Mouse (Mus musculus) left cerebral cortex, postnatal 25 days (tissue): ENCODE measurements around the gene Macrod2. TPM values are rescaled to one million over a fixed set of nuclear protein-coding genes. Genes with fewer than 3 reads are reported as not detected.

Experiments used
- DNase-seq, 2 experiments: peaks; one replicate each; pipeline ENCODE4 v3.0.0; 2022; ENCODE audit warnings: low spot score in 2 of 2, mixed read lengths in 1 of 2
- intact Hi-C: fragments of 180-260 bp; cut with DNase I; formaldehyde crosslinking; loops from one replicate; pipeline ENCODE4 v1.15.1; 2025
- total RNA-seq, 2 experiments: library from RNA; stranded (reverse); gene quantifications; 2 replicates each; pipeline ENCODE4 v1.2.3; 2021

Macrod2 gene
- 10 to 100 TPM; 50.3 to 61.6 TPM for total RNA-seq

DNA sequence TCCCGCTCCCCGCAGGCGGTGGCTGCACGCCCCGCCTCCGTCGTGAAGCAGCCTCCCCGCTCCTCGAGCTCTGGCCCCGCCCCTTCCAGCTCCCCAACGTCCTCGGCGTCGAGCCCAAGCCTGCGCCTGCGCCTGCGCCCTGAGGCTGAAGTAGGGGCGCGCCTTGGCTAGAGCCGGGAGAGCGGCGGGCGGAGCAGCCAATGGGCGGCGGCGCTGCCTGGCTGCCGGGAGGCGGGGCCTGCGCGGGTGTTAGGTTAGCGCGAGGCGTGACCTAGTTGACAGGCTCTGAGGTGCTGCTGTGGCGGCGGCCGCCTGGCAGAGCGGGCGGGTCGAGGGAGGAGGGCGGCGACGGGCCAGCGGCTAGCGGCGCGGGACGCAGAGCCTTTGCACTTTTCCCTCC is at the start of gene Macrod2:
Gene Macrod2 (plus strand): TSS at position 131 of the 400 bp plus-strand sequence.
- DNase-seq = peak; percentile 98 to 99
- intact Hi-C loops = loop anchor here (5.0 kb wide), 1 partner anchor 103 kb away; no protein-coding TSS in a partner anchor

GRCm38 (mm10) chr2:140359905-140360304 is 35.2 kb upstream of the Macrod2 start:
- intact Hi-C loops = no loop called here
- DNase-seq = no peak

- no peak for DNase-seq
- intact Hi-C loops = no loop called here
Observed at GRCm38 (mm10) chr2:140364804-140365203, 30.3 kb upstream of the Macrod2 start.

DNA sequence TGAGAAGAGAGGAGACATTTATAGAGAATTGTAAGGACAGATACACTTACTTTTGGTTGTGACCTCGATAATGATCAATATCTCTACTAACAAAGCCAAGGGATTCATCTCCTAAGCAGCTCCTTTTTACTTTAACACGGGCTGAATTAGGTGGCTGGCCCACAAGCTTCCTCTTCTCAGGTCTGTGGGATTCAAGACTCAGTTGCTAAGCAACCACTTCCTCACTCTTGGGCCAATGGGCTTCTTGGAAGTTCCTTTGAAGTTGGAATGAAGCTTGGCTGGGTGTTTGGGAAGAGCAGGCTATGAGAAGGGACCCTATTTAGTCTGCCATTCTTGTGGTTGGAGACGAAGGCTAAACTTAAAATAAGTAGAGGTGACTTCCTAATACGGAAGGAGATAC is 5.6 kb upstream of the Macrod2 start, which contains the start of gene Sel1l2:
Gene Sel1l2 (minus strand): TSS at position 182 of the 400 bp plus-strand sequence.
- intact Hi-C loops = no loop called here
- no peak for DNase-seq

DNA sequence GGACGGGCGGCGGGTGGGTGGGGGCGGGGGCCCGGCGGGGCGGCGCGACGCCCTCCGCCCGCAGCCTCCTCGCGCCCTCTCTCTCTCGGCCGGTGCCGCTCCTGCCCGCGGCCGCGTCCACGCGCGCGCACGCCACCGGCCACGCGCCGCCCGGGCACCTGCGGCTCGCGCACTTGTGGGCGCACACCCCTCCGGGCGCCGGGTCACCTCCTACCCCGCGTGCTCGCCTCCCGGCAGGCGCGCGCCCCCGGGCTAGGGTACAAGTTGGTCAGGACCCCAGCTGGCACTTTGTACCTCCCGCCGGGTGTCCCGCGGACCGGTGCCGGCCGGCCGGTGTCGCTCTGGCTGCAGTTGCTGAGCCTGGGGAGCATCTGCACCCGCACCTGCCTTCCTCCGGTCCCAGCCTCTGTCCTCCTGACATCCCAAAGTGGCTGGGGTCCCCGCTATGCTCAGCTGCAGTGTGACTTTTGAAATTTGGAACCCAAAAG is 679 bp downstream of the Macrod2 start:
- intact Hi-C loops = loop anchor here (5.0 kb wide), 1 partner anchor 103 kb away; no protein-coding TSS in a partner anchor
- DNase-seq = peak; percentile 24 to 45

DNA sequence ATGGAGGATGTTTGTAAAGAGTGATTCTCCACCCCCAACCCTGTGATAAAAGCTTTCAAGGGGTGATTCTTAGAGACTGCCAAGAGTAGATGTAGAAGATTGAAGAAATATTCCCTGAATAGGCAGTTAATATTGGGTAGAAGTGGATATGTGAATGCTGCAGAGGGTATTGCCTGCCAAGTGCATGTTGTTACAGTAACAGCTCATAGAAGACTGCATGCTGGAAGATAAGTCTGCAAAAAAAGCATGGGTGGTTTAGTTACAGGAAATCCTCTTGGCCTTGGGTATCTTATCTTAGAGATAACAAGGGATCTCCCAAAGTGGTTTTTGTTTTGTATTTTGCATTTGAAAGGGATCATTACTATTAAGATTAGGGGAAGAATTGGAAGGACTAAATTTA is 30.7 kb downstream of the Macrod2 start:
- no peak for DNase-seq
- intact Hi-C loops = loop anchor here (5.0 kb wide), 2 partner anchors 224 to 254 kb away; partner anchors contain the start of genes Esf1 and Ndufaf5

DNA sequence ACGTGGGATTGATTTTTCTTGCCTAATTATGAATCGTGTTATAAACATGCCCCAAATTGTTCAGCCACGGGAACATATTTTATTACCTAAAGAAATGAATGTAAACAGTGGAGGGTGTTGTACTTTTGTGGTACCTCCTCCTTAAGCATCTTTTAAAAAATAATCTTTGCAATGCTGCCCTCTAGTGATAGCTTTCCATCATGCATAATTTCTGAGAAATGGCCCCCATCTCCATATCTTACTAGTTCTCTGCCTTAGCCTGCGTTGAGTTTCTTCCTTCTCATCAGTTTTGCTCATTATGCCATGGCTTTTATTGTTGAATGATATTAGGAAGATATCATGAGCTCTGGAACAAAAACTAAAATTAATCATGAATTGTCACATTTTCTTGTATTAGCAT is 32.2 kb downstream of the Macrod2 start:
- DNase-seq = peak; percentile 24 to 63
- intact Hi-C loops = loop anchor here (5.0 kb wide), 2 partner anchors 225 to 255 kb away; partner anchors contain the start of genes Esf1 and Ndufaf5

GRCm38 (mm10) chr2:140439081-140439480 is 44.0 kb downstream of the Macrod2 start:
- no peak for DNase-seq
- intact Hi-C loops = no loop called here

DNA sequence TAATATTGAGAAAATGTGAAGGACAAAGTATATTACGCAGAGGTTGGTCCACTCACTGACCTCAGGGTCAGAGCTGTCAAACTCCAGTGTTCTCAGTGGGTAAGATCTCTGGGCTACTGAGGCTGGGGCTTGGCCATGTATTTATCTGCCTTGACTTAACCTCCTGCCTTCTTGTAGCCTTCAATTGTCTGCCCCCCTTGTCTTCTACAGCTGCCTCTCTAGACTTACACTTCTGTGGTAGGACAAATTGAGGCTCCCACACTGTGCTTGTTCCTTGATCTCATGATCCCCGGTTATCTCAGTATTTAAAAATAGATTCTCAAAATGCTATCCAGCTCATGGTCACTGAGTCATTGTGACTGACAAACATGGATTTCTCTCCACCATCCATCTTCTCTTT is 53.5 kb downstream of the Macrod2 start:
- intact Hi-C loops = no loop called here
- no peak for DNase-seq

DNA sequence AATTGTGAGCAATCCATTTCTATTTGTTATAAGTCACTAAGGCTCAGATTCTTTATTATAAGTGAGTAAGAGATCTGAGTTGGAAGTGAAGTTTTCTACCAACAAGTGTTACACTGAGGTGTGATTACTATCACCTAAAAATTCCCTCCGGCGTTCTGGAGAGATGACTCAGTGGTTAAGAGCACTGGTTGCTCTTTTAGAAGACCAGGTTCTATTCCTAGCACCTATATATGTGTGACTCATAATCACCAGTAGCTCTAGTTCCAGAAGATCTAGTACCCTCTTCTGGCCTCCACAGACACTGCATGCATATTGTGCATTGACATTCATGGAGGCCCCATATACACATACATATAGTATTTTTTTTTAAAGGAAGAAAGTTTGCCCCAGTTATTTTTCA is 80.7 kb downstream of the Macrod2 start:
- DNase-seq = peak in 1 of 2 experiments; percentile 59
- intact Hi-C loops = no loop called here

- DNase-seq = no peak
- intact Hi-C loops = no loop called here
Observed at GRCm38 (mm10) chr2:140476891-140477290, 81.8 kb downstream of the Macrod2 start.

- intact Hi-C loops = no loop called here
- no peak for DNase-seq
Observed at GRCm38 (mm10) chr2:140482604-140483003, 87.5 kb downstream of the Macrod2 start.

DNA sequence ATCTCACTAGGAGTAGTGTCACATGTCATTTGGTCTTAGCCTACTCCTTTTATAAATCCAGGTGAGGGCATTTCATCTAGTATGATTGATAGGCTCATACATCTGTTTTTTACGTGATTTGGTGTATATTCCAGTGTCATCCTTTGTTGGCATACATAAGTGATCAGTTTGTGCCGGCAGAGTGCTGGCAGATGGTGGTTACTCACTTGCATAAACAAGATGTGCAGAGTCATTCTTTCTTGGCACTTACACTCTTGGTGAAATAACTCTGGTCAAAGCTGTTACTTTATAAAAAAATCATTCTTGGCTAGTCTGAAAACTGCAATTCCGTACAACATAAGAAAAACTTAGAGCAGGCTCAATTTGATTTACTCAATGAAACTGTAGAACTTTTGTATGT is 102.6 kb downstream of the Macrod2 start:
- intact Hi-C loops = no loop called here
- peak; percentile 63 to 82 for DNase-seq

DNA sequence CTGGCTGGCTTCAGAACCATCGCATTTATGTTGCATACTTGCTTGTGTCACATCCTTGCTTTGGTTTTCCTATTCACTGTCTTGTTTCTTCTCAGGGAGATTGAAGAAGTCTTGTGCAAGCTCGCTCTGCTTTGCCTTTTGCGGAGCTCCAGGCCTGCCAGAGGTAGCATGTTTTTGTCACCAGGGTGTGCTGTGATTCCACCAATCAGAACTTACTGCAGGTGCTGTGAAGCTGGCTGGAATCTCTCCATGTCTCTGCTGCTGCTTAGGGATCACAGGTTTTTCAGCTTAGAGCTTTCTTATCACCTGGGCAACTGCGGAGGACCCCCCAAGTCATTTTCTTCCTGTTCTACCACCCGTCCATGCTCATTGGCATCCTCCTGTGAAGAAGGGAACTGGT is 105.8 kb downstream of the Macrod2 start:
- DNase-seq = peak; percentile 56 to 79
- intact Hi-C loops = loop anchor here (10.0 kb wide), 1 partner anchor 1754 kb away; no protein-coding TSS in a partner anchor

DNA sequence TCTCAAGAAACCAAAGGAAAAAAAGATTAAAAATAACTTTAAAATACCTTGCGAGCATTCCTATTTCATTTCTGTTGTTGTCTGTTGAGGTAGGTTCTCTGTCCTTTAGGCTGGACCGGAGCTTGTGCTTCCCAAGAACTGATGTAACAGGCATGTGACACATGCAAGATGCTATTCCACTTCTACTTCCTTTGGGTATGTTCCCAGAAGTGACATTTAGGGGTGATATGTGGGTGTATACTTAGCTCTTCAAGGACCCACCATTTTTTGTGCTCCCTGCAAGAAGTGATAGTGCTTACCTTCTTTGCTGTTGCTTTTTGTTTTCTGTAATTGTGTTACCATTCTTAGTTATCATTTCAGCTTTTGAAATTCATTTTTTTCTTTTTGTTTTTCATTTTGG is 126.4 kb downstream of the Macrod2 start:
- intact Hi-C loops = no loop called here
- peak in 1 of 2 experiments; percentile 53 for DNase-seq

DNA sequence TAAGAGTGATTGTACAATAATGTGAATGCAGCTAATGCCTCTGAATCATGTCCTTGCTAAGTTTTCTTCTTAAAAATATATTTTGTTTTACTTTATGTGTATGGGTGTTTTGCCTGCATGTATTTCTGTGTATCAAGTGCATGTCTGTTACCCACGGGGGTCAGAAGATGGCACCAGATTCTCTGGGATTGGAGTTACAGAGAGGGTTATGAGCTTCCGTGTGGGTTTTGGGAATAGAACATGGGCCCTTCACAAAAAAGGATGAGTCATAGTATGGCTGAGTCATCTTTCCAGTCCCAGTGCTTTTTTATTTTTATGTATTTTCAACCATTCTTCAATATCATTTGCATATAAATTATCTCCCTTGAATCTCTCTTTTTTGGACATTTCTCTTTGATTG is 135.1 kb downstream of the Macrod2 start:
- intact Hi-C loops = loop anchor here (5.0 to 10.0 kb wide), 2 partner anchors 137 to 1725 kb away; no protein-coding TSS in a partner anchor
- DNase-seq = peak in 1 of 2 experiments; percentile 76

DNA sequence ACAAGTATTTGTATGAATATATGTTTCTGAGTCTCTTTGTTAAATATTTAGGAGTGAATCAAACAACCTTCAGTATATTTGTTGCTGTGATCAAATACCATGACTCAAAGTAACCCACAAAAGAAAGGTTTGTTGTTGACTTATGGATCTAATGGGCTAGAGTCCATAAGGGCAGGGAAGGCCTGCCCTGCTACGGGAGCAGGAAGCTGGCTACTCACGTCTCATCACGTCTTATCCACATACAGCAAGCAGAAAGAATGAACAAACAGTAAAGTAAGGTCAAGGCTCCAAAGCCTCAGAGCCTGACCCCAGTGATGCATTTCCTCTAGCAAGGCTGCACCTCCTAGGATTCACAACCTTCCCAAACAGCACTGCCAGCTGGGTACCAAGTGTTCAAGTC is 136.9 kb downstream of the Macrod2 start:
- intact Hi-C loops = loop anchor here (5.0 to 10.0 kb wide), 2 partner anchors 135 to 1723 kb away; no protein-coding TSS in a partner anchor
- DNase-seq = no peak

DNA sequence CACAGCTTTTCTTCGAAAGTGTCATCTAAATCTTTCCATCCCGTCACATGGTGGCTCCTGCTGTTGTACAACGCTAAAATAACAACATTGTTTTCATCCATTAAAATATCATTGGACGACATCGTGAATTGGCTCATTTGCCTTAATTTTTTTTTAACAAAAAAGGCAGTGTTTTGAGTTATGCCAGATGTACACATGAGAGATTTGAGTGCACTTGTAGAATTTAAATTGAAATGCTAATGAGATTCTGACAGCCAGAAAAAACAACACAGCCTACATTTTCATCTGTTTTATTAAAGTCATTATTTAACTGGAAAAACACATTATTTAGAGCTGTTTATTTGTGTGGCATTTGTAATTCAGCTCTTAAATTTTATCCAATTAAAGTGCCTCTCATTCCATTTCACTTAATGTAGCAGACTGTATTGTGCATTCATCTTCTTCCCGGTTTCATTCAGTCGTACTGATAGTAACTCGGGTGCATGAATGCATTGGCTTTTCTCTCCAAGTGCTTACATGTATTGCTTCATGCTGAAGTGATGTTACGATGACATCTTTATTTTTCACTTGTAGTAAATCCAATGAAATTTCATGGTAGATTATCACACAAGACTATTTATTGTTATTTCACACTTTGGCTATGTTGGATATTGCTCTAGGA is 137.9 kb downstream of the Macrod2 start:
- no peak for DNase-seq
- intact Hi-C loops = loop anchor here (5.0 to 10.0 kb wide), 2 partner anchors 134 to 1722 kb away; no protein-coding TSS in a partner anchor

DNA sequence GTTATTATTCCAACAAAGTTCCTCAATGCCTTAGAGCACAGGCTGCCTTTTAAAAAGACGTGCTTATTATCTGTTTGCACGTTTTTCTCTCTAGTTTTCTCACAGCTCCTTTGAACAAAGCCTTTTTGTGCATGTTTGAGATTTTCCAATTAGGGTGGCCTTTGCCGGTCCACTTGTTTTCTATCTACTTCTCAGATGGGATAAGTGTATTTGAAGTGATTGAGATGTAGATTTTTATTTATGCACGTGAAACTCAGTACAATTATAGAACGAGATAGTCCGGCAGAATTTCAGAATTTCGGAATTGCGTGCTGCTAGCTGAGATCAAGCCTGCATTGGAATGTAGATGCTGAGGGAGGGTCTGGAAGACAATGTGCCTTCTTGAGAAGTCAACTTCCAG is 138.5 kb downstream of the Macrod2 start:
- intact Hi-C loops = loop anchor here (5.0 to 10.0 kb wide), 2 partner anchors 134 to 1721 kb away; no protein-coding TSS in a partner anchor
- no peak for DNase-seq

DNA sequence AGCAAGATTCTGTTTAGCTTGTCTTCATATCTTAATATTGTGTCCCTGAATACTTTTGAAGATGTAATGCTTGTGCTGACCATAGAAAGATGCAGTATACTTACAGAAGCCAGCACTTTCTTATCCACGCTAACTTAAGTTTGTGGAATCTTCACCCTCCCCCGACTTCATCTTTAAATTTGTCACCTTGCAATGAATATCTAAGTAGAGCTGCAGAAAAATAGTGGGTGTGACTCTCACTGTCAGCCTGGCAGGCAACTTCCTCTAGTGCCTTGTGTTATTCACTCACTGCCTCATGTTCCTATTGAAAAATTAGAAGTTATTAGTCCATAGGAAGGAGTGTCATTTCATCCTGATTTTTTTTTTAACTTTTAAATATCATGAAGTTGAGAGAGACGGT is 139.5 kb downstream of the Macrod2 start:
- intact Hi-C loops = loop anchor here (5.0 to 10.0 kb wide), 2 partner anchors 133 to 1720 kb away; no protein-coding TSS in a partner anchor
- DNase-seq = peak in 1 of 2 experiments; percentile 32
